Mouse (Mus musculus) right cerebral cortex, adult 2 months (tissue): Measurements from ENCODE around the gene Ift122.
A peak's percentile ranks its signal among the peaks of the same experiment; 100 is the strongest.

Experiments used
- DNase-seq, 2 experiments: peaks; one replicate each; pipeline ENCODE4 v3.0.0; 2021 to 2022; ENCODE audit warnings: low spot score in 2 of 2

Gene Ift122

GRCm38 (mm10) chr6:115926416-115926815 lies 73.1 kb downstream of the Ift122 start:
- DNase-seq, result no peak

GRCm38 (mm10) chr6:115927292-115928242 lies 74.3 kb downstream of the Ift122 start:
- DNase-seq, result no peak

DNA sequence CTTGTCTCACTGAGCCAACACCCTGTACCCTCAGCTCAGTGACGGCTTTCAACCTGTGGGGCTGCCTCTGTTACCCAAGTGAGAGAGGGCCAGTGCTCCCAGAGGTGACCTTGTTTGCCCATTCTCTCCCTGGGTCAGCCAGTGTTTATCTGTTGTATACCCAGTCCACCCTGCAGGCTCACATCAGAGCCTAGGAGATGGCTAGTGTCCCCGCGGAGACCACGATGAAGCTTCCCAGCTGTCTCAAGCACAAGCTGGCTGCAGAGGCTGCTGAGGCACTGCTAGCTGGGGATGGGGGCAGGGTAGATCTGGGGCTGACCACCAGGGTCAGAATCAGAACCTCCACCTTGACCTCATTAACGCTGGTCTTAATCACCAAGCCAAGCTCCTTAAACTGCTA lies 76.7 kb downstream of the Ift122 start:
- no peak for DNase-seq

DNA sequence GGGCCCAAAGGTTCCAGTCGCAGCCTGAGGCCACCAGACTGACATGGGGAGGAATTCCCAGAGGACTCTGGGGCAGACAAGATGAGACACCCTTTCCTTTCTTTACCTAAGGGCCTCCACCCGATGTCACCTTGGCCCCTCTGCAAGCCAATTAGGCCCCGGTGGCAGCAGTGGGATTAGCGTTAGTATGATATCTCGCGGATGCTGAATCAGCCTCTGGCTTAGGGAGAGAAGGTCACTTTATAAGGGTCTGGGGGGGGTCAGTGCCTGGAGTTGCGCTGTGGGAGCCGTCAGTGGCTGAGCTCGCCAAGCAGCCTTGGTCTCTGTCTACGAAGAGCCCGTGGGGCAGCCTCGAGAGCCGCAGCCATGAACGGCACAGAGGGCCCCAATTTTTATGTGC lies 78.4 kb downstream of the Ift122 start, which contains the start of gene Rho:
Rho (plus strand) TSS at position 110 of the 400 bp plus-strand sequence.
- DNase-seq, result no peak

DNA sequence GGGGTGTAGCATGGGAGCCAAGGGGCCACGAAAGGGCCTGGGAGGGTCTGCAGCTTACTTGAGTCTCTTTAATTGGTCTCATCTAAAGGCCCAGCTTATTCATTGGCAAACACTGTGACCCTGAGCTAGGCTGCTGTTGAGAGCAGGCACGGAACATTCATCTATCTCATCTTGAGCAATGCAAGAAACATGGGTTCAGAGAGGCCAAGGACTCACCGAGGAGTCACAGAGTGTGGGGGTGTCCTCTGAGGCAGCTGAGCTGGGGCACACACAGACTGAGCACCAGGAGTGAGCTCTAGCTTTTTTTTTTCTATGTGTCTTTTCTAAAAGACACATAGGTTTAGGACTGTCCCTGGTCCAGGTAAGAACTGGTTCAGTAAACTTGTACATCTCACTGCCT lies 79.1 kb downstream of the Ift122 start:
- DNase-seq, result no peak

- DNase-seq, result no peak
These were observed 82.3 kb downstream of the Ift122 start for GRCm38 (mm10) chr6:115935544-115935943.

GRCm38 (mm10) chr6:115938011-115938410 lies 84.7 kb downstream of the Ift122 start:
- DNase-seq, result no peak

- no peak for DNase-seq
These were observed 85.5 kb downstream of the Ift122 start for GRCm38 (mm10) chr6:115938798-115939197.

DNA sequence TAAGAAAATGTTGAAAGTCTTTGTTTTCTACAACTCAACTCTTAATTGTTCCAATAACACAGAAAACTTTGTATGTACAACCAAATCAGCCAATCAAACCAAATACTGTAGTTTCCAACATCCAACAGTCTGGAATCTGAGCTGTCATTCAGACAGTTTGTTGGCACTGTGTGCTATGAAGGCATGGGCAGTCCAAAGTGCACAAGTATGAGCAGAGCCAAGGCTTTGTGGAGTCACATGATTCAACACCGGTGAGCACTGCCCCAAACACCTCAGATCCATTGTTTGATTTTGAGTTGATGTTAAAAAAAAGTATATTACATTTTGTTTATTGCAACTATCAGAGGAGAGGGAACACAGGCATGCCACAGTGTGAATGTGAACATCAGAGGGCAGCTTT lies 87.3 kb downstream of the Ift122 start:
- DNase-seq, result no peak

GRCm38 (mm10) chr6:115941128-115941527 lies 87.9 kb downstream of the Ift122 start:
- DNase-seq, result no peak

DNA sequence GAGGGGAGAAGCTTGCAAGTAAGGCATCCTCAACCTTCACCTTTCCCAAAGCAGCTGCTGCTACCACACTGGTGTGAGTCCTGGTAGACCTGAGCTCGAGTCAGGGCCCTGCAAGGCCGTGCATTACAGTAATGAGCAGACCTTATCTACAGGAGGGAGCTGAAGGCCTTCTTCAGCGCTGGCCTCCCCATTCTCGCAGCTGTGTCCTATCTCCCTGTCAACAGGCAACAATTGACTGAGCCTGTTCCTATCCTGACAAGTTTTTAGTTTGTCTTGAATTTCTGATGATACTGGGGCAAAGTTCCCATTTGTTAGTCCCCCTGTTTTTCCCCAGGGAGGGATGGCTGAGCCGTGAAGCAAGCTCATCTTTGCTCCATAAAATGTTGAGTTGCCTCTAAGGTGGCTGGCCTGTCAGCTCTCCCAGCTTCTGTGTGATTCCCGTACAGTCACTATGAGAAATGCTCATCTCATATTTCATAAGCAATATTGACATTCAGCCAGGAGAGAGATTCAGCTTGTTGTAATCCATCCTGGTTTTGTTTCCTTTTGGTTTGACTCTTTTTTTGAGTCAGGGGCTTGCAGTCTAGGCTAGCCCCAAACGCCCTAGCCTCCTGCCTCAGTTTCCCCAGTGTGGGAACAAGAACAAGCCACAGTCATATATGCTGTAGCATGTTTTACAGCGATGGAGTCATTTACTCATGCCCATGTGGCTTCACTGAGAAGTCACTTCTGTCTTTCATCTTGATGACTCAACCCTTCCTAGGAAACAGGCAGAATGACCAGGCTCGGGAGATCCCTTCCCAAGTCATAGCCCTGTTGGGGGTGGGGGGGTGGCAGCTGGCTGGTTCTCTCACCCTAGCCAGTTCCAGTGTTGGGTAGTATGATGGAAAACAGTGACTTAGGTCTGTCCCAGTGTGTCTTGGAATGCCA lies 90.5 kb downstream of the Ift122 start:
- no peak for DNase-seq

GRCm38 (mm10) chr6:115944638-115945037 lies 91.4 kb downstream of the Ift122 start, which contains the start of gene H1foo:
TSS of gene H1foo (plus strand) at chr6:115944938.
- DNase-seq, result no peak

- DNase-seq, result no peak
These were observed 92.4 kb downstream of the Ift122 start for GRCm38 (mm10) chr6:115945633-115946032.

DNA sequence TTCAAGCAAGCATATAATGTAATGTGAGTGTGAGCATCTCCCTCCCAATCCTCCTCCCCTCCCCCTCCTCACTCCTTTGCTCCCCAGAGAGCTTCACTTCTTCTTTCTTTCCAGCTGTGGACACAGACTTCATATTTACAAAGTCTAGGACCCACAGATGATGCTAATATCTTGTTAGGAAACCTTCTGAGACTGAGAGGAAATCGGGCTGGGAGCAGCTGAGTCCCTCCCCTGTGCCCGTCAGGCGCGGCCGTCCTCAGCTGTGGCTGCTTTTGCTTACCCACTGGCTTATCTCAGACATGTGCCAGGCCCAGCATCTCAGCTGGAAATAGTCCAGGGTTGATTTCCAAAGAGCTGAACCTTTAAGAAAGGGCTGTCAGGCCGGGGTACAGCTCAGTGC lies 93.1 kb downstream of the Ift122 start:
- no peak for DNase-seq

DNA sequence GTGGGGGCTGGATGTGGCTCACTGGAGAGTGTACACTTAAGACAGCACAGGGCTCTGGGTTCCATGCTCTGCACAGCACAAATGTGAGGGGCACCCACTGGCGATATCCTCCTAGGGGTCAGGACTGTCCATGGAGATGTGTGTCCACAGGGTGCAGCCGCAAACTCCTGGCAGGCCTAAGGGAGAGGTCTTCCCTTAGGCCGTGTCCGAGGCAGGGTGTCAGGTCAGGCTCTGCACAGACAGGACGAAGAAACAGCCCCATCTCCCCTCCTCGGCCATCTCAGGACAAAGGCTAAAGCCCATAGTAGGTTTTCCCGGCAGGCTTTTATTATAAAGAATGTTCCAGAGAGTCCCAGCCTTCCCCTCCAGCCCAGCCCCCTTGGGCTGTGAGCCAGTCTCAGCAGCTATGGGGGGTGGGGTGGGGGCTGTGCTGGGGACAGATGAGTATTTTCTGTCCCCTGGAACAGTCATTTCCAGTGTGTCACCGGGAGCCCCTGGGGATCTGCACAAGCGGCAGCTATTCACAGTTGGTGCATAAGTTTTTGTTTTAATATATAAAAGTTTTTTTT lies 101.3 kb downstream of the Ift122 start:
- no peak for DNase-seq

GRCm38 (mm10) chr6:115955169-115955568 lies 101.9 kb downstream of the Ift122 start:
- no peak for DNase-seq

GRCm38 (mm10) chr6:115955664-115956063 lies 102.4 kb downstream of the Ift122 start:
- DNase-seq, result no peak

GRCm38 (mm10) chr6:115956418-115956921 lies 103.2 kb downstream of the Ift122 start:
- no peak for DNase-seq

DNA sequence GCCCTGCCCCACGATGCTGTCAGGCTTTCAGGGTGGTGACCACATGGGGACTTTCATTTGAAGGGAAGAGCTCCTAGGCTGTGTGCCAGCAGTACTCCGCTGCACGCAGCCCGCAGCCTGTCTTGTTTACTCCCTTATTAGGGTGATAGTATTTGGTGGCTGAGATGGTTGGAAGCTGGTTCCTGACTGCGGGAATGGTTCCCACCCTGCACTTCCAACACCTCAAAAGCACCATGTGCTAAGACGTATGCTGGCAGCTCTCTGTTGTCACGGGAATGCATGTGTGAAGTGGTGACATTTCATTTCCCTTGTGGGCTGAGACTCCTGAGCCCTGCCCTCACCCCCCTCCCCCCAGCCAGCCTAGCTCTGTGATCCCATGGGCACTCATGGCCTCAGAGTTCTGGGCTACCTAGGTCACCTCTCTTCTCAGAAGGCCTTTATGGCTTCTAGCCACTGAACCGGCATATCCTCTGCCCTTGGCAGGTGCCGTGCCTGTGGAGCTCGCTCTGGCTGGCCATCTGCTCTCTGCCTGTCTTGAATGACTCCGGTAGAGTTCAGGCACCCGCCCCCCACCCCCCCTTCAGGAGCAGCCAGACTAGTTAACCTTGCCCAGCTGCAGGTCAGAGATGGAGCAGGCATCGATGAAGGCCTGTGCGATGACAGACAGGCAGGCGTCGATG lies 103.8 kb downstream of the Ift122 start:
- DNase-seq, result peak in 1 of 2 experiments; percentile 42

DNA sequence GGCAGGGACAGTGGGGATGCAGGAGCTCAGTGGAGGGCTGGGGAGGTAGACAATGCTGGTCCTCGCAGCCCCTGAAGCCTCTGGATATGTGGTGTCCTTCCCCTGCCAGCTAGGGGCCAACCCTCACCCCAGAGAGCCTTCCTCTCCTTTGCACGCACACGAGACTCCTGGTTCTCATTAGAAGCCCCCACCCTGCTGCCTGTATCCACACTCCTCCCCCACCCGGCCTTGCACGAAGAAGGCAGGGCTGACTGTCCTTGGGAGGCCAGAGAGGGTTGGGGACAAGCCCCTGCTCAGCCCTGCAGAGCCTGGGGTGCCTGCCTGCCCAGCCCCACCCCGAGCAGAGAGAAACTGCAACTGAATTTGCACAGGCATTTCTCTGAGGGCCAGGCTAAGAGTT lies 104.4 kb downstream of the Ift122 start:
- DNase-seq, result no peak

DNA sequence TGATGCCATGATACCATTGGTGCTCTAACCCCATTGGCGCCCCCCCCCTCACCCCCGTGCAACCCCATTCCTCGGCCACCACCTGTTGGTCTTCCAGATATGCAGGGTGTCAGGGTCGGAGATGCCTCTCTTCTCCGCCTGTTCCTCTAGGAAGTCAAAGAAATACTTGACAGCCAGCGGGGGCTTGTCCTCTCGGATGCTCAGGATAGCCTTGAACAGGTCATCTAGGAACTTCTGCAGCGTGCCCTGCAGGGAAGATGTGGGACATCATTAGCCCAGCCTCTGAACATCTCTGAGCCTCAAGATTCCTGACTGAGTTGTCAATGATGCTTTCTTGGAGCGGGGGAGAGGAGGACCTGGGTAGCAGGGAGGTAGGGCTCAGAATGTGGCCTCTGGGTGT lies 105.2 kb downstream of the Ift122 start:
- no peak for DNase-seq
